Mouse (Mus musculus) left cerebral cortex, adult 11 months (tissue): Measurements from ENCODE around the gene Rad51c.
A peak's percentile ranks its signal among the peaks of the same experiment; 100 is the strongest.

Source experiments
- DNase-seq: peaks from one replicate; pipeline ENCODE4 v3.0.0; 2022; ENCODE audit warnings: low spot score

Rad51c gene

GRCm38 (mm10) chr11:87367061-87367460 is 37.7 kb downstream of the Rad51c start:
- DNase-seq = no peak

GRCm38 (mm10) chr11:87365120-87365519 is 39.6 kb downstream of the Rad51c start:
- no peak for DNase-seq

GRCm38 (mm10) chr11:87359262-87359612 is 45.5 kb downstream of the Rad51c start:
- DNase-seq = no peak

GRCm38 (mm10) chr11:87358331-87359261 is 46.2 kb downstream of the Rad51c start, which contains the start of gene Ppm1e:
TSS of gene Ppm1e (minus strand) at chr11:87359023.
- DNase-seq = peak; percentile 66

- no peak for DNase-seq
Observed at GRCm38 (mm10) chr11:87357317-87358300, 47.1 kb downstream of the Rad51c start.

GRCm38 (mm10) chr11:87354861-87355260 is 49.9 kb downstream of the Rad51c start:
- no peak for DNase-seq

- DNase-seq = no peak
Observed at GRCm38 (mm10) chr11:87353646-87354170, 51.0 kb downstream of the Rad51c start.
